Mouse (Mus musculus): ENCODE measurements at regions not wholly inside any gene's neighbourhood (a gene's known extent, or its start where the extent isn't known, plus 50 kb on each side); places are given as distances from the start of the nearest gene placed in this dataset.

DNA sequence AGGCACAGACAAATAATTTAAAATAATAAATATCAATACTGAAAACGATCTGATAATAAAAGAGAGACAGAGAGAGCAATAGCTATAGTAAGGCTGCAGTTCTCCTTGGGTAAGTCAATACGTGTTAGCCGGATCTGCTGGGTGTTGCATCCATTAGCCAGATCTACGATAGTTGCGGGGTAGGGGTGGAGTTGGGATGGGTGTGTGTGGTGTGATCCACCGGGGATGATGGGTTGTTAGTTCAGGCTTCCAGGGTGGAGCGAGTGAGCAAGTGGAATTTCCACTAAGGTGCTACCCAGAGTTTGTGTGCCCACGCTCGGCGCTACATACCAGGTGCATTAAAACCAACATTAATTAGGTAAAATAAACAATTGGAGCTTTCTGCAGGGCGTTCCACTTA lies 160.2 kb downstream of the Icos start:
- no peak overlapping the region for H3K27ac ChIP-seq (replicated peaks)
- no peak overlapping the region for H3K9ac ChIP-seq
- no peaks in the 10 kb centered on the region for H3K9me3 ChIP-seq
- no peaks in the 10 kb centered on the region for H3K36me3 ChIP-seq
- no peak for ATAC-seq (ENCODE audit: low FRiP score, low read depth)
- no peak overlapping the region for H3K4me2 ChIP-seq
- no peaks in the 10 kb centered on the region for H3K27me3 ChIP-seq
- H3K4me1 ChIP-seq (replicated peaks), result peaks cover 42% of the 10 kb centered on the region
- 67% methylated on average over 11 of the region's 11 CpGs for WGBS
- H3K4me3 ChIP-seq, result no peak overlapping the region

DNA sequence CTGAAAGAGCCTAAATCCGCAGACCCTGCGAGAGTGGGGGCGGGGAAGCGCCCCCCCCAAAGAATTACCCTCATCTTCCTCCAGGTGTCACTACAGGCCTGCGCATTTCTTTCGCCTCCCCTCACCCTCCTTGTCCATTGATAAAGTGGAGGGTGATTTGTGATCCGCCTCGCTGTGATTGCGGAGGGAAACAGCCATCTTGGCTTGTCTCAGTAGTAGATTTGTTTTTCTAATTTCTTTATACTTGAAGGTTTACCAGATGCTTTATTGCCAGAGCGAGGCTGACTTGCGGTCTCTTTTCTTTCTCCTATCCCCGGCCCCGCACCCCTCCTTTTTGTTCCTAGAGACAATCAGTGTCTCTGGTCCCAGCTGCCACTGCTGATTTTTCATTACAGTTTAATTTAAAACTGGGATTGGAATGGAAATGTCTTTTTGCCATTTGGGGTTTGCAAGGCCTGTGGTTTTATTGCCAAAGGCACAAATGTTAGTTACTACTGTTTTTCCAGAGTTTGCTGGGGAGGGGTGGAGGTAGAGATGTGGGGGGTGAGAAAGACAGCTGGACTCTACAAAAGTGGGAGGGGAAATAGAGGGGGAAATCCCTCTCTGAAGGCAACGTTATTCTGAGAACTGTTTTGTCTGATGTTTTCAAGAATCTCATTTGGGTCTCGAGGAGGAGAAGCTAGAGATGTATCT lies 161.7 kb downstream of the Icos start:
- H3K9ac ChIP-seq, result no peak overlapping the region
- peak overlapping the region; percentile 50 for H3K4me2 ChIP-seq
- H3K27ac ChIP-seq (replicated peaks), result peak overlapping the region; percentile 72
- peak overlapping the region; percentile 26 for H3K4me3 ChIP-seq
- H3K36me3 ChIP-seq, result no peaks in the 10 kb centered on the region
- no peaks in the 10 kb centered on the region for H3K9me3 ChIP-seq
- no peaks in the 10 kb centered on the region for H3K27me3 ChIP-seq
- peaks cover 55% of the 10 kb centered on the region for H3K4me1 ChIP-seq (replicated peaks)
- ATAC-seq (ENCODE audit: low FRiP score, low read depth), result peak; percentile 80
- 3% methylated on average over 15 of the region's 15 CpGs for WGBS

DNA sequence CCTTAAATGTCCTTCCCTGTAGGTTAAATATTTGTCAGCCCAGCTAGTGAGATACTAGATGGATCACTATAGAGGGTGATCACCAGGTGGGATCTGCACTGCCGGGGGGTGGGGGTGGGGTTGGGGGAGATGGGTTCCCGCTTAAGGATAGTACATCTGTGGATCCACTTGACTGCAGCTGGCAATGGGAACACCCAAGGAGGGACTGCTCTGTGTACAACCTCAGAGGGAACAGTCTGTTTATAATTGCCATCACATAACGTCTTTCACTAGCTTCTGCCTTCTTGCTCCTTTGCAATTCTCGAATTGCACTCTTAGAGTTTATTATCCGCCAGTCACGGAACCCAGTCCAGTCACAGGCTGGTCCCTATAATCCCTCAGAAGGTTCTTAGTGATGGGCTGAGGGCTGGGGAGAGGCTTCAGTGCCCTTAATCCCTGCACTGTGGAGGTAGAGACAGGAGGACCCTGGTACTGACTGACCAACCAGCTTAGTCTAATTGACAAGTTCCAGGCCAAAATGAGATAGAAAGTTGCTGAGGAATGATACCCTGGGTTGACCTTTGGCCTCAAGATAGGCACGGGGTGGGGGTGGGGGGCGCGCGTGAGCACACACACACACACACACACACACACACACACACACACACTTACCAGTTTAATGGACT lies 162.4 kb downstream of the Icos start:
- Histone ChIP-seq H3K36me3 (no peaks in the 10 kb centered on the region), H3K9me3 (no peaks in the 10 kb centered on the region), H3K4me1 (replicated peaks) (peaks cover 59% of the 10 kb centered on the region), H3K9ac (no peak overlapping the region), H3K27me3 (no peaks in the 10 kb centered on the region), H3K4me2 (peak overlapping the region; percentile 50), H3K27ac (replicated peaks) (peak overlapping the region; percentile 72), H3K4me3 (no peak overlapping the region)
- WGBS, result 34% methylated on average over 10 of the region's 10 CpGs
- ATAC-seq (ENCODE audit: low FRiP score, low read depth), result peak; percentile 31

DNA sequence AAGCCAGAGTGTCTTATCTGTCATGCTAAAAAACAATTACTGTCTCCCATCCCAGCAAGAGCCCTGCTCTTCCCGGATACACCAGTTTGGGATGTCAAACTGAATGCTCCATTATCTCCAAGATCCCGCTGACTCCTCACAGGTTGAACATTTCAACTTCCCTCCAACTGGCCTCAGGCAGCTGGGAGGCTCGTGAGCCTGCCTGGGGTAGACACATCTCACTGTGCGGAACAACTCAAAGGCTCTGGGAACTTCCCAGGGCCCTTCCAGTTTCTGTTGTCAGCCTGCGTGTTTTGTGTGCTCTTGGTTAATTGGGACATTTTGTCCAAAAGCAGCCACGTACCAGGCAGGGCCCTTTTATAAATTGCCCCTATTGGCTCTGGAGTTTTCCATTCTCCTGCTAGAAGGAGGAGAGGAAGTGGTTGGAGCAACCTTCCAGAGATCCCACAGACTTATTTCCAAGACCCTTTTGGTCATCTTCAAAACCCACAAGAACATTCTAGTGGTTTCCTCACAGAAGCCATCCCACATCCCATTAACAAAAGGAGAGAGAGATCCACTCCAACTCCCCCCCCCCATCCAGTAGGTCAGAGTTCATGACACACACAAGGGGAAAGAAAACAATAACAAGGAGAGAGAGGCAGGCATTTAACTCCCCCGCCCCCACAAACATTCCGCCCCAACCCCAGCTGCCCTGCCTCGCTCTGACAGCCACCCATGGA lies 163.3 kb downstream of the Icos start:
- WGBS, result 20% methylated on average over 9 of the region's 9 CpGs
- Histone ChIP-seq H3K4me2 (no peak overlapping the region), H3K27me3 (no peaks in the 10 kb centered on the region), H3K4me3 (no peak overlapping the region), H3K4me1 (replicated peaks) (peaks cover 68% of the 10 kb centered on the region), H3K9me3 (no peaks in the 10 kb centered on the region), H3K9ac (no peak overlapping the region), H3K36me3 (no peaks in the 10 kb centered on the region), H3K27ac (replicated peaks) (0 out of 2 replicates have a peak overlapping the region, but pooled peaks have one; percentile 72)
- ATAC-seq (ENCODE audit: low FRiP score, low read depth), result no peak

DNA sequence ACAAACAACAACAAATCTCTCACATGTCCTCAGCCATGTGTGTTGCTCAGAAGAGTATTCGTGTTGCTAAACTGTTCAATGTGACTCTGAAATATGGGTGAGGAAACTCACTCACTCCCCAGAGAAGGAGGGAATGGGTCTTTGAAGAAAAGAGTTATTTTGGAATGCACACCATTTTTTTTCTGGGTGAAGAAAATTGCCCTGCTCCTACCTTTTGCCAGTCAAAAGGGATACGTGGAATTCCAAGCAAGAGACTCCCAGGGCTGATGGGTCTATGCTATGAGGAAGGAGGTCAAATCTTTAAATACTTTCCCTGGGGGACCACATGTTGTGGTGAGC lies 163.8 kb downstream of the Icos start:
- Histone ChIP-seq H3K27me3 (no peaks in the 10 kb centered on the region), H3K4me3 (no peak overlapping the region), H3K9ac (no peak overlapping the region), H3K4me2 (no peak overlapping the region), H3K27ac (replicated peaks) (no peak overlapping the region), H3K9me3 (no peaks in the 10 kb centered on the region), H3K36me3 (no peaks in the 10 kb centered on the region), H3K4me1 (replicated peaks) (peaks cover 73% of the 10 kb centered on the region)
- no peak for ATAC-seq (ENCODE audit: low FRiP score, low read depth)
- WGBS, result 32% methylated on average over 2 of the region's 2 CpGs

DNA sequence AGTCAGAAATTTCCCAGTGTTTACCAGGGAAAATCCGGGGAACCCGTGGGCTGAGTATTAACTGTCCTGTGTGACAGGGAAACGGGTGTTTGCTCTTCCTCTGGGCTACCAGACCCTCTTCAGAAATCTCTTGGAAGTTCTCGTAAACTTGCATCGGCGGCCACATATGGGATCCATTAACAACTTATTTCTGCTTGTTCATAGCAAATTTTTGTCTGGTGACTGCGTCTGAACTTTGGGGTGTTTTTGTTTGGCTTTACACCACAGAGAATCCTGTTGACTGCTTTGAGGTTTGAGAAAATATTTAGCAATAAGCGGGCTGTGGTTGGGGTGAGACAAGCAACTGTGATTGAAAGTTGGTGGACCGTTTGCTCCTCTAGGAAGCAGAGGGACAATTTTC lies 164.2 kb downstream of the Icos start:
- Histone ChIP-seq H3K27ac (replicated peaks) (0 out of 2 replicates have a peak overlapping the region, but pooled peaks have one; percentile 5), H3K4me3 (no peak overlapping the region), H3K9me3 (no peaks in the 10 kb centered on the region), H3K27me3 (no peaks in the 10 kb centered on the region), H3K4me1 (replicated peaks) (peaks cover 74% of the 10 kb centered on the region), H3K4me2 (no peak overlapping the region), H3K9ac (no peak overlapping the region), H3K36me3 (no peaks in the 10 kb centered on the region)
- ATAC-seq (ENCODE audit: low FRiP score, low read depth), result no peak
- 58% methylated on average over 9 of the region's 9 CpGs for WGBS

DNA sequence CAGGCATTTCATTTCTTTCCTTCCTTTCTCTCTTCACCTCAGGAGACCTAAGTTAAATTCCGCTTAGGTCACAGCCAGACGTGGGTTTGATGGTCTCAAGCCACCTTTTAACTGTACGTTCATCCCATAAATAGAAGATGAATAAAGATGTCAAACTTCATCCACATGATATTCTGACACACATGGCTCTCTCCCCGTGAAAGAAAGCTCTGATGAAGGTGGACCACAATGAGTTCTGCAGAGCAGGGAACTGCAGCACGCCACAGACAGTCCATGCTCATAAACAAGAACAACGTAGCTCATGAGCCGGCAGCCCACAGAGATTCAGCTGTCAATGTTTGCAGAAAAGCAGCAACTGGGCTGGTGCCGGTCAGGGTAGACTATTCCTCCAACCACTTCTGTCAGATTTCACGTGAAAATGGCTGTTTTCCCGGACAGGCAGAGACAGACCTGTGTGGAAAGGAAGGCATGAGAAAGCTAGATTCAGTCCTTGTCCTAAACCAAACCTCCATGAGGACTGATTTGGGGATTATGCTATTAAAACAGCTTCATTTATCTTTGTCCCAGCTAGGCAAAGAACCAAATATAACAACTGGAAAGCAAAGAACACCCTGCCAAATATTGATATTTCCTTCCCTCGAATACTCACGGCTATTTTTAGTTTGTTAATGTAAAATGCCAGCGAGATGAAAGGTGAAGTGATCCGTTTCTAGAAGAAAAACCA lies 165.5 kb downstream of the Icos start:
- H3K9ac ChIP-seq, result no peak overlapping the region
- H3K27ac ChIP-seq (replicated peaks), result peak overlapping the region; percentile 64; the same call in 1 of the 2 replicates
- ATAC-seq (ENCODE audit: low FRiP score, low read depth), result no peak
- 22% methylated on average over 14 of the region's 14 CpGs for WGBS
- H3K9me3 ChIP-seq, result no peaks in the 10 kb centered on the region
- H3K36me3 ChIP-seq, result no peaks in the 10 kb centered on the region
- peaks cover 71% of the 10 kb centered on the region for H3K4me1 ChIP-seq (replicated peaks)
- no peak overlapping the region for H3K4me3 ChIP-seq
- H3K4me2 ChIP-seq, result 0 out of 2 replicates have a peak overlapping the region, but pooled peaks have one; percentile 21
- H3K27me3 ChIP-seq, result no peaks in the 10 kb centered on the region

DNA sequence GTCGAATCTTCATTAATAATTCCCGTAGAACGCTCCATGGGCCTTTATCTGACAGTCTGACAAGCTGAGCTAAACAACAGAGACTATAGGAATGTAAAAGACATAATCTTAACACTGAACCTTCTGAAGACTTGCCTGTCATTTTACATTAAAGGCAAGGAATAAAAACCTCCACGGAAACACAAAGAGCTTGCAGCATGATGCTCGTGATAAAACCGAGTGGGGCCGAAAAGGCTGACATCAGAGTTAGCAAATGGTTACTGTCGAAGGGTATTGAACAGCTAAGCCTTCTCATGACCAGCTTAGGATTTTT lies 166.0 kb downstream of the Icos start:
- ATAC-seq (ENCODE audit: low FRiP score, low read depth), result no peak
- Histone ChIP-seq H3K9ac (no peak overlapping the region), H3K36me3 (no peaks in the 10 kb centered on the region), H3K4me2 (no peak overlapping the region), H3K4me3 (no peak overlapping the region), H3K4me1 (replicated peaks) (peaks cover 70% of the 10 kb centered on the region), H3K9me3 (no peaks in the 10 kb centered on the region), H3K27me3 (no peaks in the 10 kb centered on the region), H3K27ac (replicated peaks) (0 out of 2 replicates have a peak overlapping the region, but pooled peaks have one; percentile 64)
- 33% methylated on average over 8 of the region's 8 CpGs for WGBS

DNA sequence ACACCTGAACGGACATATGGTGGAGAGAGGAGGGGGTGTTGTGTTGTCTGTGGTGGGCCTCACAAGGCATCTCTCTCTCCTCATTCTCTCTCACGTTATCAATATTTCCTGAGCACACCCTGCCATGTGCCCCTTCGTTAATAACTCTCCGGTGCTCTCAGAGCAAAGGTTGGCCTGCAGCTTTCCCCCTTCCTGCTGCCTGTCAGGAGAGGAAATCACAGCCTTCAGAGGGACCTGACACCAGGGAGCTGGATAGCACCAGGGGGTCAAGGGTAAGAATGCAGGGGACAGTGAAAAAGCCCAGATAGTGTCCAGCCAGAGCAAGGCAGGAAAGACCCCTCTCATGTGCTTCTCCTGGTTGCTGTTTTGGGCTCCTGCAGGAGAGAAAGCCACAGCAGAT lies 167.3 kb downstream of the Icos start:
- H3K4me2 ChIP-seq, result no peak overlapping the region
- 46% methylated on average over 4 of the region's 4 CpGs for WGBS
- H3K27ac ChIP-seq (replicated peaks), result no peak overlapping the region; the same call in 1 of the 2 replicates
- H3K4me1 ChIP-seq (replicated peaks), result peaks cover 60% of the 10 kb centered on the region
- H3K4me3 ChIP-seq, result no peak overlapping the region
- no peaks in the 10 kb centered on the region for H3K27me3 ChIP-seq
- no peaks in the 10 kb centered on the region for H3K9me3 ChIP-seq
- H3K9ac ChIP-seq, result no peak overlapping the region
- H3K36me3 ChIP-seq, result no peaks in the 10 kb centered on the region
- no peak for ATAC-seq (ENCODE audit: low FRiP score, low read depth)

DNA sequence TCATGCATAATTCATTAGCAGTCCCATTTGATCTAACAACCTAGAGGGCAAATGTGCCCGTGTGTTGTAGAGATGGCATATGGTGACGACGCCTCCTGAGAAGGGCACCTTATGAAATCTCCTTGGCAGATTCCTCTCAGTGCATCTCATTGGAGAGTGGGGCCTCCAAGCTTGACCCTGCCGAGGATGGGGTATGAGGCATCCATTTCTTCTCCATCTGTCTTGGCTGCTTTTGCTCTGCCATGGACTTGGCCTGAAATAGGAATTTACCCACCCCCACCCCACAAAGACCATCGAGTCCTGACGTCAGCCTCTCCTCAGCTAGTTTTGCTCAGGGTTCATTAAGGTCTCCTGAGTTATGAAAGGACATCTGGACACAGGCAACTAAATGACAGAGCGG lies 167.8 kb downstream of the Icos start:
- H3K27me3 ChIP-seq, result no peaks in the 10 kb centered on the region

DNA sequence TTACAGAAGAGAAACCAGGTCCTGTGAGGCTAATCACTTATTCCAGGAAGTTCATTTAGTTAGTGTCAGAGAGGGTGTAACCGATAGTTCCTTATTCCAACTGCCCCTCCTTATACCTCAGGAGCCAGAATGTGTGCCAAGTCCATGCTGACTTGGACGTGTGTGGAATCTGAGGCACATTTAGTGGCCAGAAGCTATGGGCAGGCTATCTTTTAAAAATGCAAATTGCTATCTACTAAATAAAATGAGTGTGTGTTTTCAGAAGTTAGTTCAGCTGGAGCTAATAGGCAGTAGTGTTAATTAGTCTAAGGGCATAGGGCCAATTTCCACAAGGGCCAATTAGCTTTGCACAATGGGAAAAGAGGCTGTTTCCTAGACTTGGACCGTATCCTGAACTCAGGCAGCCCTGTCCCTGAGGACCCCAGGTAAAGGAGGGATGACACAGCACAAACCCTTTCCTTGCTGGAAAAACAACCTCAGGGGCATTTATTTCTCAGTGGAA lies 168.5 kb downstream of the Icos start:
- H3K27me3 ChIP-seq, result no peaks in the 10 kb centered on the region
- WGBS, result 17% methylated on average over 3 of the region's 3 CpGs

More for the DNA sequence above, 167.8 kb downstream of the Icos start:
- Histone ChIP-seq H3K4me3 (no peak overlapping the region), H3K36me3 (no peaks in the 10 kb centered on the region), H3K9me3 (no peaks in the 10 kb centered on the region), H3K4me1 (replicated peaks) (peaks cover 54% of the 10 kb centered on the region), H3K9ac (no peak overlapping the region), H3K27ac (replicated peaks) (no peak overlapping the region; the same call in 1 of the 2 replicates), H3K4me2 (no peak overlapping the region)
- WGBS, result 28% methylated on average over 7 of the region's 7 CpGs
- peak; percentile 36; the same call in 1 of the 2 replicates for ATAC-seq (ENCODE audit: low FRiP score, low read depth)

More for the DNA sequence above, 168.5 kb downstream of the Icos start:
- ATAC-seq (ENCODE audit: low FRiP score, low read depth), result peak; percentile 42; the same call in 1 of the 2 replicates
- Histone ChIP-seq H3K4me3 (no peak overlapping the region), H3K4me2 (no peak overlapping the region), H3K9ac (no peak overlapping the region), H3K4me1 (replicated peaks) (peaks cover 47% of the 10 kb centered on the region), H3K36me3 (no peaks in the 10 kb centered on the region), H3K9me3 (no peaks in the 10 kb centered on the region), H3K27ac (replicated peaks) (no peak overlapping the region)

All from hindbrain, embryonic 15.5 days (tissue).